Mouse (Mus musculus): ENCODE measurements around the gene Rmnd5a.

Rmnd5a gene

GRCm38 (mm10) chr6:71373249-71373775 lies 67.1 kb downstream of the Rmnd5a start, which contains the start of gene Cd8a:
Gene Cd8a, plus strand, starts transcription at chr6:71373427.
- DNase-seq (ENCODE audit: extremely low read depth, low read depth, low spot score): no peak

- no peak for DNase-seq (ENCODE audit: extremely low read depth, low read depth, low spot score)
Measured at GRCm38 (mm10) chr6:71372041-71372720, 68.3 kb downstream of the Rmnd5a start.

GRCm38 (mm10) chr6:71371085-71371605 lies 69.3 kb downstream of the Rmnd5a start:
- DNase-seq (ENCODE audit: extremely low read depth, low read depth, low spot score): no peak

GRCm38 (mm10) chr6:71369416-71369815 lies 71.0 kb downstream of the Rmnd5a start:
- DNase-seq (ENCODE audit: extremely low read depth, low read depth, low spot score): no peak

GRCm38 (mm10) chr6:71363995-71364394 lies 76.4 kb downstream of the Rmnd5a start:
- DNase-seq (ENCODE audit: extremely low read depth, low read depth, low spot score): no peak

GRCm38 (mm10) chr6:71361156-71361670 lies 79.2 kb downstream of the Rmnd5a start:
- no peak for DNase-seq (ENCODE audit: extremely low read depth, low read depth, low spot score)

GRCm38 (mm10) chr6:71360751-71361150 lies 79.7 kb downstream of the Rmnd5a start:
- no peak for DNase-seq (ENCODE audit: extremely low read depth, low read depth, low spot score)

- no peak for DNase-seq (ENCODE audit: extremely low read depth, low read depth, low spot score)
Measured at GRCm38 (mm10) chr6:71360221-71360620, 80.2 kb downstream of the Rmnd5a start.

- DNase-seq (ENCODE audit: extremely low read depth, low read depth, low spot score): no peak
Measured at GRCm38 (mm10) chr6:71357493-71357892, 82.9 kb downstream of the Rmnd5a start.

- no peak for DNase-seq (ENCODE audit: extremely low read depth, low read depth, low spot score)
Measured at GRCm38 (mm10) chr6:71353722-71354121, 86.7 kb downstream of the Rmnd5a start.

- no peak for DNase-seq (ENCODE audit: extremely low read depth, low read depth, low spot score)
Measured at GRCm38 (mm10) chr6:71352866-71353427, 87.5 kb downstream of the Rmnd5a start.

GRCm38 (mm10) chr6:71352201-71352600 lies 88.2 kb downstream of the Rmnd5a start:
- no peak for DNase-seq (ENCODE audit: extremely low read depth, low read depth, low spot score)

- DNase-seq (ENCODE audit: extremely low read depth, low read depth, low spot score): no peak
Measured at GRCm38 (mm10) chr6:71351201-71351600, 89.2 kb downstream of the Rmnd5a start.

GRCm38 (mm10) chr6:71348006-71348405 lies 92.4 kb downstream of the Rmnd5a start:
- no peak for DNase-seq (ENCODE audit: extremely low read depth, low read depth, low spot score)

- no peak for DNase-seq (ENCODE audit: extremely low read depth, low read depth, low spot score)
Measured at GRCm38 (mm10) chr6:71341179-71341578, 99.3 kb downstream of the Rmnd5a start.

GRCm38 (mm10) chr6:71339351-71339750 lies 101.1 kb downstream of the Rmnd5a start:
- DNase-seq (ENCODE audit: extremely low read depth, low read depth, low spot score): no peak

- no peak for DNase-seq (ENCODE audit: extremely low read depth, low read depth, low spot score)
Measured at GRCm38 (mm10) chr6:71338941-71339340, 101.5 kb downstream of the Rmnd5a start.
